Mouse (Mus musculus) lung, adult 18-20 months (tissue): ENCODE measurements around the gene Ephb4.
A peak's percentile ranks its signal among the peaks of the same experiment; 100 is the strongest.

ENCODE experiments used
- DNase-seq, 2 experiments: peaks; one replicate each; pipeline ENCODE4 v3.0.0; 2022; ENCODE audit warnings: mixed read lengths in 2 of 2

The Ephb4 gene

DNA sequence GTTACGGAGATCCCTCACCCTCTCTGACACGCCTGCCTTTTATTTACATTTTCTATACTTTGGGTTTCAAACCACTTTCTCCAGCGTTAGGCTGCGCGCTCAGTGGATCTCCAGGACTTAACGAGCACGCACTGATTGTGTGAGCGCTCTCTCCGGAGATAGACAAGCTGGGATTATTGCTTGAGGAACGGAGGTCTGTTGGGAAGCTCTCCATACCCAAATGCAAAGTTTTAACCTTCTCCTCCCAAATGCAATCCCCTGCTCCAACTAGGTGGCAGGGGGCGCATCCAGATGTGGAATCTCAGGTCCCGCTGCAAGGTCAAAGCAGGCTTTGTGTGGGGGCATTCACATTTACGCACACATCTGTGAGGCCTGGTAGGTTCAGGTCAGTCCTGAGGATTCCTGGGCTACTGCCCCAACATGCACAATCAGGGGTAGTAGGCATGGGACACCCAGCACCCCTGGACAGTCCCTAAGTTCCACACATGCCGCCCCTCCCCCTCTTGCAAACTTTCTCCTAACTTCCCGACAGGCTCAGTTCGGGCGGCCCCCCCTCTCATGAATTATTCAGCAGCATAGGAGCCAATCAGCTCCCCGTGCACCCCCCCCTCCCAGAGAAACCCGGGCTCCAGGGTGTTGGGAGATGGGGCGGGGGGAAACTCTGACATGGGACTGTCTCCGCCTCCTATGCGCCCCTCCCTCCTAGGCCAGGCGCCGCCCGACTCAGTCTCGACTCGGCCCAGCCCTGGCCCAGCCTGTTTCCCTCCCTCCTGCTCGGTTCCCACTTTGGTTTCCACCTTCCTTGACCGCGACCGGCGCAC lies at the start of gene Ephb4:
TSS of gene Ephb4 (plus strand) at position 726 of the 821 bp plus-strand sequence.
- peak; percentile 94 to 96 for DNase-seq

DNA sequence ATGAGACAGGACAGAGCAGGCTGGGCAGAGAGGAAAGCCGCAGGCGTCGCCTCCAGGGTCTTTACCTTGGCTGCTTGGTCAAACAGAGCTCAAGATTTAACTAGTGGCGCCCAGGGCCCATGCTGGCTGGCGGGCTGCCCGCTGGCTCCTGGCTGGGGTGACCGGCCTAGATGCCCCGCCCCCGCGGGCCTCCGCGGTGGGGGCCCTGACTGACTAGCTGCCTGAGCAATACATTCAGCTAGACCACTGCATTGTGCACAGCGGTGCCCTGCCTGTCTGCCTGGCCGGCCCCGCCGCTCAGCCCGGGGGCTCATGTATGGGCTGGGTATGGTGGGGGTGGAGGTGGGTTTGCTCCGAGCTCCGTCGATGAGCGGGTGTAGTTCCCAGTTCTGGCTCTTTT lies 48.7 kb upstream of the Ephb4 start:
- no peak for DNase-seq

DNA sequence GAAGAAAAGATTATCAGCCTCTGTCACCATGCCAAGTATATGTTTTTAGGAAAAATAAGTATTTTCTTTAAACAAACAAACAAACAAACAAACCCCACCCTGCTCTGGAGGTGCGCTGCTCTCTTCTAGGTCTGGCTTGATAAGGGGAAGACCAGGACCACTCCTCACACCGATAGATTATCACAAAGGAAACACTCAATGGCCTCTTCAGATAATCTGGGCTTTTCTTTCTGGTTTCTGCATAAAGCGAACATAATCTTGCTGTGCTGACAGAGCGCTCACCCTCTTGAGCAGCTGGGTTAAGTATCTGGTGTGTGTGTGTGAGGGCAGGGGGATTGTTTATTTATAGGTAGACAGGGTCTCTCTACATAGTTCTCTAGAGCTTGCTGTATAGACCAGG lies 46.3 kb upstream of the Ephb4 start:
- DNase-seq: no peak

DNA sequence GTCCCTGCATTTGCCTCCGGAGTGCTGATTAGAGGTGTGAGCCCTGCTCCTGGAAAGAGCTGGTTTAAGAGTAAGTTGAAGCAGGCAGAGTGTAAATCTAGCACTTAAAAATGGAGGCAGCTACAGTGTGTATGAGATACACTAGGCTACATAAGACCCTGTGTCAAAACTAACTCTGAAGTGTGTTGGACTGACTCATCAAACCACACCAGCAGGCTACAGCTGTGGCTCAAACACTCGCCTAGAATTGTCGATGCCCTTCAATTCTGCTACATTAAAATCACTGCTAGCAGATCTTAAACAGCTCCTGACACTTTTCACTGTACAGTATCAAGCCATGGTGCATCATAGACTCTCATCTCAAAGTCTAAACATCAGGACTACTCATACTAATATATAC lies 45.7 kb upstream of the Ephb4 start:
- DNase-seq: no peak

DNA sequence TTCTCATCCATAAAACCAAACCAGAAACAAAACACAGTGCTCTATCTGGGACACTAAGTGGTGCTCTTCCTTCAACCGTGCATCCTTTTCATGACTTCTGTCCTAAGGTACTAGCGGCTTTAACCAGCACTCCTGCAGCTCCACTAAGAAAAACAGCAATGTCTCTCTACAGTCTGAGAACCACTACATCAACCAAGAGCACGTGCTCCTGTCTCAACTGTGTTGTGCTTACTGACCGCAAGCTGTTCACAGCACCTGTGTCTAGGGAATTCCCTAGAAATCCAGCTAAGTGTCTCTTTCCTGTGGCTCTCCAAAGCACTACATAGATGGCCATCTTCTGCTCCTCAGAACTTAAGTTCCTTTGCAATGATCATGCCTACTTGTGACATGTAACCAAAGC lies 45.1 kb upstream of the Ephb4 start:
- no peak for DNase-seq

DNA sequence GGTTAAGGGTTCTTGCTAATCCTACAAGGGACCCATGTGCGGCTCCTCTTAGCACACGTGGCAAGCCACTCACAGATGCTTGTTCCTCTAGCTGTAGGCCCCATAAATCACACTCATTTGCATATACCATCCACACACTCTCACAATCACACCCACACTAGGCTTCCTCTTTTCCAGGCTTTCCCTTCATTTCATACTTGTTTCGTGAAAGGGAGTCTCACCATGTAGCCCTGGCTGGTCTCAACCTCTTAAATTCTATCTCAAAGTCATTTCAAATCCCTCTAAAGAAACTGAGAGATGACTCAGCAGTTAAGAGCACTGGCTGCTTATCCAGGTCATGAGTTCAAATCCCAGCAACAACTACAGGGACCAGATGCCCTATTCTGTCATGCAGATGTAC lies 44.1 kb upstream of the Ephb4 start:
- no peak for DNase-seq

DNA sequence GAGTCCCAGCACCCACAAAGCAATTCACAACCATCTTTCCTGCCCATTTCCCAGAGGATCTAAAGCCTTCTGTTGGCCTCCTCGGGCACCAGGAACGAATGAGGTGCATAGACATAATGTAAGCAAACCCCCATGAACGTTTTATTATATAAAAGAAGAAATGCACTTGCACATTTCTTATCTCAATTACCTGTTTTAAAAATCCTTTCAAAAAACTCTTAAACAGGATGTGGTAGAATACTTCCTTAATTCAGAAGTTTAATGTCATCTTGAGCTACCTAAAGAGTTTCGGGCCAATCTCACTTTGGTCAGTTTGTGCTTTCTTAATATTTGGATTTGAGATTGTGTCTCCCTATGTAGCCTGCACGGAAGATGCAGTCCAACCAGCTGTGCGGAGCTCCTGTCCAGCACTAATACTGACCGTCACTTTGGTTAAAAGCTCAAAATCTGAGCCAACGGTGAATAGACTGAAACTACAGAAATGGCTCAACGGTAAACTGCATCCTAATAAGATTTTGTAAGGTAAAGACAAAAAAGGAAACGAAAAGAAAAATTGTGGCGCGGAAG lies 43.4 kb upstream of the Ephb4 start:
- DNase-seq: no peak

DNA sequence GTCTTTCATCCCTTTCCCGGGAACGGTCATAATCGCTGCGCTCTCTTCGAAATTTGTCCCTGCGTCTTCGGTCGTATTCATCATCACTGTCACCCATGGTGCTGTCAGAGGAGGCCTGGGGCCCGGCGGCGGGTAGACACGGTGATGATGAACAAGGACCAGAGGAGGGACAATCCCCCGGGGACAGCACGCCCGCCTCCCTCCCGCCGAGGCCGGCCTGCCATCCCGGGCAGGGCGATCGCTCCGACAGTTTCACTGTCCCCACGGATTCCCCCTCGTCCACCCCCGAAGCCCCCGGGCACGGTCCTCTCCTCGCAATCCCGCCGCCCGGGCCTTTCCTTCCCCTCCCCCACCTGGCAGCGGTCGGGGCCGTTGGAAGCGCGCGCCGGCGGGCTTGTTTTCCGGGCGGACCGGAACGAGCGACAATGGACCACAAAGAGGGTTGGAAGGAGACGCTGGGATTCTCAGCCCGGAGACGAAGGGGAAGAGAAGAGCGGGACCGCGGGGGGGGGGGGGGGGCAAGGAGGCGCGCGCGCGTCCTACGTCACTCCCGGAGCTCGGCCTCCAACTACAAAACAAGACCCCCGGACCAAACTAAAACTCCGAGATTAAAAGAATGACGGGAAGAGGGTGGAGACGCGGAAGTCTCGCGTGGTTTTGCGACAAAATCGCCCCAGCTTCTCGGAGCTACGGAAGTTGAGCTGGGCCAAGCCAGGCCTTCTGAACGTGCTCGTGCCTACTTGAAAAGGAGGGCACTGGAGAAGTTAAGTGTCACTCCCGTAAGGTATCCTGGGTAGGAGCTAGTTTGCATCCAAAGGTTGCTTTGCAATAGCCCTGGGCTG lies 42.6 kb upstream of the Ephb4 start, which contains the start of gene Srrt:
TSS of gene Srrt (minus strand) at position 604 of the 842 bp plus-strand sequence.
- peak; percentile 93 to 94 for DNase-seq

DNA sequence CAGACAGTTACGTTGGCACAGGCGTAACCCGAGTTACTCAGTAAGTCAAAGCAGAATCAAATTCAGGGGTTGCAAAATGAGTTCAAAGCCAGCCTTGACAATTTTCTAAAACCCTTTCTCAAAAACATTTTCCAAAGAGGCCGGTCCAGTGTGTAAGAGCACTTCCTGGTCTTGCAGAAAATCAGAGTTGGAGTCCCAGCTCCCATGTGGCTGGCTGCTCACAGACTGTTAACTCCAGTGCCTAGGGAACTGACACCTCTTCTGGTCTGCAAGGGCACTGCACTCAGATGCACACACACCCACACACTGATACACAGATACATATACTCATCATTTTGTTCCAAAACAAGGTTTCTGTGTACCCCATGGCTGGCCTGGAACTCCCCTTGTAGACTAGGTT lies 41.6 kb upstream of the Ephb4 start:
- DNase-seq: no peak

DNA sequence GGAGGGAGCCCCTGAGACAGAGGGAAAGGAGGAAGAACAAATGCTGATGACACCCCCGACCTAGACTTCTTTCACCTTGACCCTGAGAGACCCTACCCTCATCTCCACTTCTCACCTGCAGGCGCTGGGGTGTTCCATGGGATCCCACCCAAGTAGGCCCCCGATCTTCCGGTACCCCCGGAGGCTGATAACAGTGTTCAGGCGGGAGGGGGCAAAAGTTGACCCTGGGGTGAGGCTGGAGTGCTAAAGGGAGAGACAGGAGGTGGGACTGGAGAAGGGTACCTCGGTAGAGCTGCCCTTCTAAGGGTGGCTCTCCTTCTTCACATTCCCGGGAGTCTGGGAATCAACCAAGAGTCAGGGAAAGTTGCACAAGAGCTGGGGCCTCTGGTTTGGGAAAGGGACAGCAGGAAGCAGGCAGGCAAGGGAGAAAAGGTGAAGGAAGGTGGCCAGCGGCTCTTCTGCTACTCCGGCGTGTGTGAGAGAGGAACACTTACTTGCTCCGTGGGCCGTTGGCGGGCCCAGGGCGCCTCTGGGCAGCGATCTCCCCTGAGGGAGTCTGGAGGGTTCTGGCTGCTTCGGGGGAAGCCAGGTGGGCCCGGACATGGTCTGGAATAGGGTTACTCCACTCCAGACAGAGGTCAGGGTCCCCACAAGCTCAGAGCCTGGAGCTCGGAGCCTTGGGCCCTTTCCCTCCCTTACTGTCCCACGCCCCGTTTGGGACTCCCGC lies 36.3 kb upstream of the Ephb4 start:
- DNase-seq: peak; percentile 37 to 51

DNA sequence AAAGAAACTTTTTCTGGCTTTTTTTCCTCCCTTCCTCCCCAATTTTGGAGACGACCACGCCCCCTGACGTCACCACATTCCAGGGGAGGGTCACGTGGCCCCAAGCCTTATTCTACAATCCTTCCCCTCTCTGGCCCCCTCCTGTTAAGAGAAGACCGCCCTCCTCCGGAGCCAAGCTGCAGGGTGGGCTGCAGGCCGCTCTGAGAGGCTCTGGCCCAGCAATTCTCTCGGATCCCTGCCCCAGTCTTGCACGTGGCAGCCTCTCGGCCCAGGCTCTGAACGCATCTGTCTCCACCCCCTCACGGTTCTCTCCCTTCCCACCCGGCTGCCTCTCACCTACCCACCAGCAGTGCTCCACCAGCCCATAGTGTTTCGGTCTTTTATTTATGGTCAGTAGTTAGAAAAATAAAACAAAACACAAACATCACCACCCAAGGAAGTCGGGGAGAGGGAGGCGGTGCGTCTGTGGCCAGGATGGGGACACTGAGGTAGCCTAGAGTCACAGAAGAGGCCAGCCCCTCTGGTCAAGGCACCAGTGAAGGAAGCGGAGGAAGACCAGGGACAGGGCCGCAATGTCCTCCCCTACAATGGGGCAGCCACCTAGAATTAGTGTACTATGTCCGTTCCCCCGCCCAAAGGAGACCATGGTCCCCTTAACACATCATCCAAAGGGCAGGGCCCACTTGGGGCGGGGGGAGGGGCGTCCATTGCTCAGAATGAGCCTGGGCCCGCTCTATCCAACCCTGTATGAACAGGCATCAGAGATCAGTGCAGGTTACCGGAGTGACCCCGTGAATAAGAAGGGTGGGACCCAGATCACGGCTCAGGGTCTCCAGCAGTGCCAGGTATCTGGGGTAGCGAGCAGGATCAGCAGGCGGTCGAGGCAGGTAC lies 35.5 kb upstream of the Ephb4 start, which contains the start of gene Trip6:
TSS of gene Trip6 (minus strand) at position 212 of the 891 bp plus-strand sequence.
- peak; percentile 86 to 88 for DNase-seq

DNA sequence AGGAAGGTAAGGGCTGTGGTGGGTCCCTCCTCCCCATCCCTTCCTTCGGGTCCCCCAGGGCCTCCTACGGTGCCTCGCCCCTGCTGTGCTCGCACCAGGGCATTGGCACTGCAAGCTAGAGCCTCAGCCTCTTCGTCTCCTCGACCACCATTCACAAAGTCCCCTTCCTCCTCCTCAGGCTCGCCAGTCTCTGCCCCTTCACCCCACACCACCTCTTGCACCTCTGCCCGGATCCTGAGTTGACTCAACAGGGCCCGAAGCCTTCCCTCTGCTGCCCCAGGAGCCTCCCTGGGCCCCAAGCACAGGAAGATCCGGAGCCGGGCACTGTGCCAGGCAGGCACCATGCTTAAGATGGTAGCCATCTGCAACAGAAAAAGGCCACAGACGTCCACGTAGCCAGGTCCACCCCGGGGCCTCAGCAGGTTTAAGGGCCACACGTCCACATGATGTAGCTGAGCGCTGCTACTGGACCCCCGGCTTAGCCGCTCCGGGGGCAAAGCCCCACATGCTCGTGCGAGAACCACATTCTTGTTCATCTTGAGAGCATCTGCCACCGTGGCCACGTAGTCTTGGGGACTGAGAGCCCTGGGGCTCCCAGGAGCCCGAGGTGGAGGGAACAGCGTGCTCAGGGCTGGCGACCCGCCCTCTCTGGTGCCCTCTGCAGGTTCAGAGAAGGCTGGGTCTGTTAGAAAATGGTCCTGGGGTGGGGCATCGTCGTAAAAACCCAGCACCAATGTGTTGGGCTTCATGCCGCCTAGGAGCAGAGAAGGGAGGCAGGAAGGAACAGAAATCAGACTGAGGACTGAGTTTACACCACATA lies 34.6 kb upstream of the Ephb4 start:
- peak; percentile 41 to 53 for DNase-seq

DNA sequence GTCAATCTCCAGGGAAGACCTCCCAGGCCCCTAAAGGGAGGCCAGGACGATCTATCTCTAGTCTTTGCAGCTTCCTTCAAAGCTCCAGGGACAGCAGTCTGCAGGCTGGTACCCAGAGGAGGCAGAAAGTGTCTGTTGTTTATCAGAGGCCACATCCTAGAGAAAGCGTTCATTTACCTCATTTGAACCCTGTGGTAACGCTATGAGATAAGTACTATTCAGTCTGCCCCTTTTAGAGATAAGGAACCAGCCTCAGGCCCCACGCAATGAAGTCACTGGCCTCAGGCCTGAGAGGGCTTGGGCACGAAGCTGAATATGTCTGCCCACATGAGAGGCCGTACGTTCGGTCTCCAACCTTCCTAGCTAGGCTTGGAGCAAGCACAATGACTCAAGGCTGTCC lies 32.5 kb upstream of the Ephb4 start:
- no peak for DNase-seq

DNA sequence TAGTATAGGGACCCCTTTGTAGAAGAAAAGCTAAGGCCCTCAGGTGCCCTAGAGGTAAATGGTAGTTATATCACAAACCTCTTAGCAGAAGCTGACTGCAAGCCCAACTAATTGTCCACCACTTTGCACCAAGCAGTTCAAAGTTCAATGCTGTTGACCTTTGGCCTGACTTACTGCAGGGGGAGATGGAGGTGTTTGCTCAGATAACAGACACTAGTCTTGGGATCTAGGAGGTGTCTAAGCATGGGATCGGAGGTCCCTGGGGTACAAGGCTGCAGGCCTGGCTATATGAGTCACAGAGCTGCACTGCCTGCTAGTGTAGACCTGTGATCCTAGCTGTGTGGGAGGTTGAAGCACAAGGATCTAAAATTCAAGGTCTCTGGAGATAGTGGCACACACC lies 31.3 kb upstream of the Ephb4 start:
- DNase-seq: no peak

DNA sequence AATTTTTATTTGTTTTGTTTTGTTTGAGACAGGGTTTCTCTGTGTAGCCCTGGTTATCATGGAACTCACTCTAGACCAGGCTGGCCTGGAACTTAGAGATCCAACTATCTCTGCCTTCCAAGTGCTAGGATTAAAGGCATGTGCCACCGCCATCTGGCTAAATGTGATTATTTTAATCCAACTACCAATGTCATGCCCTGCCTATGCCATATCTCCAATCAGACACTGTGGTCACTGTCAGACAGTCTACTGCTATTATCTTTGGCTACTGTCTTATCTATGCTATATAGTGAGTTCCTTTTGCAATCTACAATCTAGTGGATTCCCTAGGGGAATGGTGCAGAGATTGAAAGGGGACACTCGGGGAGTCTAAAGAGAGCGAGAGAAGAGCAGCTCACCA lies 28.9 kb upstream of the Ephb4 start:
- DNase-seq: no peak

DNA sequence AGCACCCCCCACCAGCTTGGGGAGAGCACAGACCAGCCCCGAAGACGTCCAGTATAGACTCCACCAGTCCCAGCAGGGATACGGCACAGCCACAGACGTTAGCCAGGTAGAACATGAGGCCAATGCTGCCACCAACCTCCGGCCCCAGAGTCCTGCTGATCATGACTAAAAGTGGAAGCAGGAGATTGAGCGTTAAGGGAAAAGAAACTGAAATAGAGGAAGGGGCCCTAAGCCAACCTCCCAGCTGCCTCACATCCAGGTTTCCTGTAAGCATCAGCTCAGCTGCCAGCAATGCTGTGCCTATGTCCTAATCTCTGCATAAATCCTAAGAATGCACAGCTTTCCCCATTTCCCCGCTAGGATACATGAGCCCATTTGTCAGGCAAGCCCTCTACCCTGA lies 19.0 kb upstream of the Ephb4 start:
- DNase-seq: no peak

DNA sequence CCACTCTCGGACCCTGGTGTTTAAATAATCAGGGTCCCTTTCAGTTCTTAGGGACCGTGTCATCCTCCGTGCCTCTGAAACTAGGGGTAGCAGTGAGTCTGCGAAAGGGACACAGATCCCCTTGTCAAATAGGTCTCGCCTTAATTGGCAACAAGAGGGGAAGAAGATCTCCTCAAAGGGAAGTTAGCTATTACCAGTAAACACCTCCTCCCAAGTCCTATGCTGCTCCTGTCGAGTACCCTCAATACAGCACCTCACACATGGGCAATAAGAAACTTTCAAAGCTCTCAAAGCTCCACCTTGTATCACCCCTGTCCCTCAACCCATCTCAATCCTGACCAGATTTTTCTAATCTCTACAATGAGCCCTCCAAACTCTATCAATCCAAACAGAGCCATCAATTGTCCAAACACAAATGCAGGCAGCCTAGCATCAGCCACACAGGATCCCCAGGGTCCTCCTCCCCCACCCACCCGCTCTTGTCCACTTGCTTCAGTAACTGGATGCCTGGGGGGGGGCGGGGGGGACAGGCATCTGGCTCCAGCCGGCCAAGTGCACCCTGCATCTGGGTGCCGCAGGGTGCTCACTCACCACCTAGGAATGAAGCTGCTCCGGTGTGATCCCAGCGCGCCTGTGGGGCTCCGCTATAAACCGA lies 16.9 kb upstream of the Ephb4 start:
- DNase-seq: no peak

DNA sequence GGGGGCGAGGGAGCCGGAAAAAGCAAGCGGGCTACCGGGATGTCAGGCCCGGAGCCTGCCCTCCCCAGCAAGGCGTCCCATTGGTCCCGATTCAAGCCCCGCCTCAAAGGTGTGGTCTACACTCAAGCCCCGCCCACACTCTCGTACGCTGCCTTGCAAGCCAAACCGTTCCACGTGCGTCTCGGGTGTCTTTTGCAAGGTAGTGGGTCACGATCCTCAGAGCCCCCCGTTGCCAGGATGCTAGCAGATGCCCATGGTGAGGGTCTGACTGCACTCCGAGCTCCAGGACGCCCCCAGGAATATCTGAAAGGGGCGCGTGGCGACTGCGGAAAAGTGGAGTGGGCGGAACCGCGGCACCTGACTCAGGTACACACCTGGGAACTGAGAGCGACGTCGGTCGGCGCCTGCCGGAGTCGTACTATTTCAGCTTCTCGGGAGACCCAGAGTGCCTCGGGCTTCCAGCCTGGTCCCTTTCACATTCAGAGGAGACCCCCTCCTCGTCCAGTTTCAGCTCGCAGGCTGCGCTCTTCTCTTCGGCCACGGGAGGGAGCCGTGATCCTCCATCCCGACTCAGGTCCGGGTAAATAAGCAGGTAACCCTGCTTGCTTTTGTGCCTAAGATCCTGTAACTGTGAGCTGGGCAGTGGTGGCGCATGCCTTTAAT lies 16.3 kb upstream of the Ephb4 start, which contains the start of gene Slc12a9:
TSS of gene Slc12a9 (minus strand) at position 86 of the 663 bp plus-strand sequence.
- DNase-seq: peak; percentile 95 to 96

DNA sequence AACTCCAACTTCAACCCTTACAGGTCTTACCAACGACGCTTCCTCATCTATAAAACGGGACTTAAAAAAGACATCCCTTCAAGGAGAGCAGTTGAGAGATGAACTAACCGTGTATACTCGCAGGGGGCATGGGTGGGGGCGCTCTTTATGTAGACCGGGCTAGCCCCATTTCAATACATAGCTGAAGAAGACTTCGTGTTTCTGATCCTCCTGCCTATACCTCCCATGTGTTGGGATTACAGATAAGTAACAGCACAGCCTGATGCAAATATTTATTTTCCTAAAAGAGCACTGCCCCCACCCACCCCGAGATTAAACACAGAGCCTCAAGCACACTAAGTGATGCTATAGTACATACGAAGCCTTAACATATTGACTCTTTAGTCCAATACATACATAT lies 15.6 kb upstream of the Ephb4 start:
- no peak for DNase-seq

DNA sequence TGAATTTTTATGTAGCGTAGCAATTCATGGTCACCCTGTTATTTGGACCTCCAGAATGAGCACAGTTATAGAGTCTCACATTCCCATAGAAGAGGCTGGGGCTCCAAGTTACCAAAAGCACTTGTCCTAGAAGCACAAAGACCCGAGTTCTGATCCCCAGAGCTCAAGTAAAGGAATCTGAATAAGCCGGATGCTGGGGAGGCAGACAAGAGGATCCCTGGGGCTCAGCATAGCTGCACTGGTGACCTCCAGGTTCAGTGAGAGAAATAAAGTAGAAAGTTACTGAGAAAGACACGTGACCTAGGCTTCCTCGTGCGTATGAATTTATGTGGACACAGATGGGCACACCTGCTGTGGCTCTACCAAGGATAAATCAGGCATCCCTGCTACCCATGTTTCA lies 14.8 kb upstream of the Ephb4 start:
- DNase-seq: no peak
